Mouse (Mus musculus) CH12.LX (cell line): ENCODE measurements around the gene Olfr1318.

Experiments
- CTCF ChIP-seq, 2 experiments: IDR thresholded peaks in 1 of 2; conservative IDR thresholded peaks in 1 of 2; 2 replicates each; pipeline ENCODE4 v1.5.1; 2011 to 2012; ENCODE audit warnings: low read depth in 2 of 2, low read length in 2 of 2, improper control_type of control experiment in 1 of 2, inconsistent platforms in 1 of 2, mild to moderate bottlenecking in 1 of 2, moderate library complexity in 1 of 2
- EP300 ChIP-seq: IDR thresholded peaks from 2 replicates; pipeline ENCODE4 v1.6.1; 2011; ENCODE audit warnings: low read length, improper control_type of control experiment
- KAT2A ChIP-seq: IDR thresholded peaks from 2 replicates; pipeline ENCODE4 v1.6.1; 2012; ENCODE audit warnings: low read length, improper control_type of control experiment, inconsistent platforms; ENCODE audit not compliant: insufficient replicate concordance
- MAX ChIP-seq: IDR thresholded peaks from 2 replicates; pipeline ENCODE4 v1.6.1; 2011; ENCODE audit warnings: low read length, improper control_type of control experiment
- MEF2A ChIP-seq: IDR thresholded peaks from 2 replicates; pipeline ENCODE4 v1.6.1; 2014; ENCODE audit warnings: low read depth, mild to moderate bottlenecking, inconsistent platforms, low read length, improper control_type of control experiment, borderline replicate concordance
- MXI1 ChIP-seq: IDR thresholded peaks from 2 replicates; pipeline ENCODE4 v1.6.1; 2011; ENCODE audit warnings: mild to moderate bottlenecking, low read depth, low read length, improper control_type of control experiment
- POLR2A ChIP-seq: IDR thresholded peaks from 2 replicates; pipeline ENCODE4 v1.6.1; 2011; ENCODE audit warnings: low read depth, mild to moderate bottlenecking, improper control_type of control experiment, low read length
- RCOR1 ChIP-seq: conservative IDR thresholded peaks from 2 replicates; pipeline ENCODE4 v1.6.1; 2012; ENCODE audit warnings: low read depth, mild to moderate bottlenecking, inconsistent platforms, low read length, improper control_type of control experiment
- USF1 ChIP-seq: IDR thresholded peaks from 2 replicates; pipeline ENCODE4 v1.6.1; 2014; ENCODE audit warnings: low read depth, mild to moderate bottlenecking, inconsistent platforms, low read length, improper control_type of control experiment
- USF2 ChIP-seq: conservative IDR thresholded peaks from 2 replicates; pipeline ENCODE4 v1.6.1; 2011; ENCODE audit warnings: low read depth, low read length, improper control_type of control experiment
- ZC3H11A ChIP-seq: IDR thresholded peaks from 2 replicates; pipeline ENCODE4 v1.6.1; 2012; ENCODE audit warnings: low read depth, mild to moderate bottlenecking, inconsistent platforms, low read length, improper control_type of control experiment

GRCm38 (mm10) chr2:112196859-112197258 is 42.9 kb downstream of the Olfr1318 start:
- TF ChIP-seq CTCF (conservative IDR thresholded peaks at IDR 0.05 in 1 of 2, IDR thresholded peaks at IDR 0.05 in 1 of 2; ENCODE audit: low read depth in 2 of 2, low read length in 2 of 2) = peak; percentile 82 to 94
- TF ChIP-seq USF1 = no peak
- no peak for TF ChIP-seq POLR2A
- no peak for TF ChIP-seq USF2
- no peak for TF ChIP-seq MEF2A
- TF ChIP-seq EP300 = no peak
- TF ChIP-seq RCOR1 = no peak
- no peak for TF ChIP-seq MXI1
- TF ChIP-seq KAT2A = no peak
- TF ChIP-seq ZC3H11A = peak; percentile 67
- no peak for TF ChIP-seq MAX
